Mouse (Mus musculus) left cerebral cortex, postnatal 10 days (tissue): ENCODE measurements around the gene Rnft2. TPM values are rescaled to one million over a fixed set of nuclear protein-coding genes. Genes with fewer than 3 reads are reported as not detected.

Experiments
- DNase-seq, 2 experiments: peaks; one replicate each; pipeline ENCODE4 v3.0.0; 2021 to 2022; ENCODE audit warnings: low spot score in 2 of 2, mixed read lengths in 1 of 2; ENCODE audit errors: extremely low spot score in 1 of 2
- intact Hi-C: fragments of 180-260 bp; cut with DNase I; formaldehyde crosslinking; loops from one replicate; pipeline ENCODE4 v1.15.1; 2025
- total RNA-seq, 2 experiments: library from RNA; stranded (reverse); gene quantifications; 2 replicates each; pipeline ENCODE4 v1.2.3; 2021

The Rnft2 gene
- total RNA-seq, 2 experiments from 2014 or later, result 104 to 105 TPM

DNA sequence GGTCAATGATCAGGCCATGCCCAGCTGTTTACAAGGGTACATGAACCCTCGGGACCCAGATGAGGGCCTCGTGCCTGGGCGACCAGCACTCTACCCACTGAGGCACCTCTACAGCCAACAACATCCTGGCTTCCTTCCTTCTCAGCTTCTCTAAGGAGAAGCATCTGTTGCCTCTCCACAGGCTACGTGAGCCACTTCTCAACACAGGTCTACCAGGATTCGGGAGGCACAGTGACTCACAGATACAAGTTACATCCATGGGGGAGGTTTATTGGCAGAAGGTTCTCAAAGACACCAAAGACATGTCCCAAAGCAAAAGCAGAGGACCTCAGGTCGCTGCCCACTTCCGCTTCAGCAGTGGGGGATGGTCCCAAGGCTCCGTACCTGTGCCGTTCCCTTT lies 54.4 kb downstream of the Rnft2 start:
- intact Hi-C loops, result no loop called here
- no peak for DNase-seq

DNA sequence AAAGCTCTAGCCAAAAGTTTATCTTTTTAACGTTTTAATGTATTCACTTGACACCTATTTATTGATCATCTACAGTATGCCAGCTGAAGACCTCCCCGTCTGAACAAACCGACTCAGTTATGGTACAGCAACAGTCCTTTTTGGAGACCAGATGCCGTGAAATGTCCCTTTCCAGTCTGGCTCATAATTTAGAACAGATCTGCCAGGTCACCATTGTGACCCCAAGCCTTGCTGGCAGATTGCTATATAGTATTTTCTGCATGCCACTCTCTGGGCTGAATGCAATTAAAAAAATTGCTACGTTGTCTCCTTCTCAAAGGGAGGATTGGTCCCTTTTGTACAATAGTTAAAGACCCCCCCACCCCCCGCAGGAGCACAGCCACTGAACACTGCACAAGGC lies 56.6 kb downstream of the Rnft2 start:
- DNase-seq, result no peak
- intact Hi-C loops, result no loop called here

DNA sequence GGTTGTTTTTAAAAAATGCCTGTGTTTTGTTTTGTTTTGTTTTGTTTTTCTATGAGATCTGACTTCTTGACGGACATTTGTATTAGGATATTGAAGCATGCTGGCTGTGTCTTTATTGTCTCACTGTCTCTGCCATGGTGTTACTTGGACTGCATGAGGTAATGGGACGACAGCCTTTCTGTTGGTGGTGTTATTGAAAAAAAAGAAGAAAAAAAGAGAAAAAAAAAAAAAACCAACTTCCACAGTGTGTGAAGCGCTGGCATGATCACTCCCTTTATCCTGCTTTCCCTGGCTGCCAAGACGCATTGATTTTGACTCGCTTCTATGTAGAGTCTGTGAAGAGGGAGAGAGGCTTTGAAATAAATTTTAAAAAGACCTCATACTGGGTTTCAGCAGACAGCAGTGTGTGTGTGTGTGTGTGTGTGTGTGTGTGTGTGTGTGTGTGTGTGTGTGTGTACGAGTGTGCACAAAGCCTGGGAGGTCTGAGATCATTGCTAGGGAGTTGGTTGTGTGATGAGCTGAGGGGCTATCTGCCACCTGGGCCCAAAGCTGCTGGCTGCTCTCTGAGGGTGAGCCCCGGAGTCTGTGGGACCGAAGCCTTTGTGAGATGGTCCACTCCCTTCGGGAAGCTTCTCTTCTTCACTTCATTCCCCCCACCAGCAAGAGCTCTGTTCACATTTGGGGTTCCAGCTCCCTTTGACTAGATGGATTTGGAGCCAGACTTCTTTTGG lies 57.8 kb downstream of the Rnft2 start:
- no peak for DNase-seq
- intact Hi-C loops, result no loop called here

DNA sequence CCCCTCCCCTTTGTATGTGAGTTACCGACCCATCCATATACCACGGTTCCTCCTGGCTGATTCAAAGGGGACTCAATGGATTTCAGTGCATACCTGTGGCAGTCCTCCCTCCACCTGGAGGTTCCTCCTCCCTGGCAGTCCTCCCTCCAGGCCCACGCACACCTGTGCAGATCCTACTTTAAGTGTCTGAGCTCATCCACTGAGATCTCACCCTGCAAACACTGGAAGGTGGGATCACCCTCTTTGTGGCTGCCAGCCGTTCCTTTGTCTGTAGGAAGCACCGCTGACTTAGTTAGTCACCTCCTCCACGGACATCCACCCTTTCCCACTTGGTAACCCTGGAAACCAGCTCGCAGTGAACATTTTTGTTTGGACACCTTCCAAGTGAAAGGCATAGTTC lies 67.3 kb downstream of the Rnft2 start:
- intact Hi-C loops, result no loop called here
- no peak for DNase-seq

DNA sequence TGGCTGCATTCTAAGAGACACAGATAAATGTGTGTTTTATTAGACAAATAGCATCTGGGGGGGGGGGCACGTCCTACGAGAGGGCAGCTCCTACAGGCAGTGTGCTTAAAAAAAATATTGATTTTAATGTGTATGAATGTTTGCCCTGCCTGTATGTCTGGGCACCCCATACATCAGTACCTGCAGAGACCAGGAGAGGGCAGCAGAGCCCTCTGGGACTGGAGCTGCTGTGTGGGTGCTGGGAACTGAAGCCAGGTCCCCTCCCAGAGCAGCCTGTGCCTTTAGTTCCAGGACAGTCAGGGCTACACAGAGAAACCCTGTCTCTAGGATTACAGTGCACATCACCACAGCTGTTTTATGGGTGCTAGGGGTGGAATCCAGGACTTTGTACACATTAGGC lies 69.8 kb downstream of the Rnft2 start:
- intact Hi-C loops, result no loop called here
- DNase-seq, result no peak

DNA sequence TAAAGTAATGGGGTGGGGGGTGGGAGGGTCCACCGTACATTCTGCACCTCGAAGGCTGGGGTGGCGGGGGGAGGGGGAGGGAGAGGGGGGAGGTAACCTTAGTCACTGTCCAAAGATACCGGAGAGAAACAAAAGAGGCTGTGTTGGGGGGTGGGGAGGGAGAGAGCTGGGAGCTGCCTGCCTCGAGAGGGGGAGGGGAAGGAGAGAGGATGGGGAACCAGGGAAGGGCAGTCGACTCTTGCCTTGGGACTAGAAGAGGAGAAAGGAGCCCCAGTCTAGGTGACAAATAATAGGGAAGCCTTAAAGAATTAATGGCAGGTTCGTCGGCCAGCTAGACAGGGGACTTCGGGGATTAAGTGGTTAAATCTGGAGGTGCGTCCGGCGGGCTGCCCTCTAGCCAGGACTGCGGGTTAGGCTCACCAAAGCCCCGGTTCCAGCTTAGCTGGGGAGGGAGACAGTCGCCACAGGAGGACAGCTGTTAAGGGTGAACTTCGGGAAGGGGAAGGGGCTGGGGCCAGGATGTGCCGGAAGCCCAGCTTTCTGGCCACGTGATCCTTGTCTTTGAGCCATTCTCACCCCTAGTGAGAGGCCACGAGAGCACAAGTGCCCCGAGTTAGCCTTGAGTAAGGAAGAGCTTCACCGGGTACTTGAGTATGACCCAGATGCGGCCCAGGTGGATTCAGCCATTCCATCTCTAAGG lies 70.5 kb downstream of the Rnft2 start:
- intact Hi-C loops, result loop anchor here (5.0 kb wide), 1 partner anchor 73 kb away; the partner anchor contains the start of genes 2410131K14Rik and Rnft2
- no peak for DNase-seq

DNA sequence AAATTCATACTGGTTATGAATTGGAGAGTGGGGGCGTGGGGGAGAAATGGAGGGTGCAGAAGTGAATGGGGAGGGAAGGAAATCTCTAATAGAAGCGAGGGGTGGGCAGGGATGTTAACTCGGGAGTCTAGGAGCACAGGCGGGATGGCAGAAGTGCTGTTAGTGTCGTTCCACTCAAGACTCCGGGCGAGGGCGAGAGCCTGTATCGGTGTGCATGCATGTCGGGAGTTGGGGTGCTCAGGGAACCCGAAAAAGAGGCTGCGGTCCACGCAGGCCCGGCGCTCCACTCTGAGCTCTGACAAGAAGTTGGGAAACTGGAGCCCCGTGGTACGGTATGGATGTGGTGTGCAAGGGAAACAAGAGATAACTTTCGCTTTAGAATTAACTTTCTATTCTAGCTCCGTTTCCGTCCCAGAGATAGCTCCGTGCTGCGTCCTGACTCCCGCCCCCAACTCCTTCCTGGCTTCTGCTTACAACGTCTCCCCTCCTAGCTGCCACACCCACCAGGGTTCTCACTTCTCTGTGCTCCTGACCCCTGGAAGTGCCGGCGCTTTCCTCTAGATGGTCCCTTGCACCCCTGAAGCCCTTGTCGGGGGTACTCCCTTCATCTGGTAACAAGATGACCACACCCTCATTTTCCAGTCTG lies 72.7 kb downstream of the Rnft2 start:
- DNase-seq, result no peak
- intact Hi-C loops, result loop anchor here (5.0 kb wide), 1 partner anchor 75 kb away; the partner anchor contains the start of genes 2410131K14Rik and Rnft2

DNA sequence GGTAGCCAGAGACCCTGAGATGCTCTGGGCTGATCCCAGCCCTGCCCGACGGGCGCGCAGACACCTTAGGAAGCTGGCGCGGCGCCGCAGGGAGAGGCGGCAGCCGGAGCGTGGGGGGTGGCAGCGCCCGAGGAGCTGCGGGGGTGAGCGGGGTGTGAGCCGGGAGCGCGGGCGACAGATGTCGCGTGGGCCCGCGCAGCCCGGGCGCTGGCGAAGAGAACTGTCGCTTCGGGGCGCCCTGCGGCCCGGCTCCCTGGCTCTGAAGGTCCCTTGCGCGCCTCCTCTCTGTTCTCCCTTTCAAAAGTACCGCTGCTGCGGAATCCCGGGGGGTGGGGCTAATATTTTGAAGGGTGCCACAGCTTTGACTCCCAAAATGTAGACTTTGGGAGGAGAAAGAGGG lies 73.3 kb downstream of the Rnft2 start:
- intact Hi-C loops, result loop anchor here (5.0 kb wide), 1 partner anchor 76 kb away; the partner anchor contains the start of genes 2410131K14Rik and Rnft2
- DNase-seq, result peak in 1 of 2 experiments; percentile 74

DNA sequence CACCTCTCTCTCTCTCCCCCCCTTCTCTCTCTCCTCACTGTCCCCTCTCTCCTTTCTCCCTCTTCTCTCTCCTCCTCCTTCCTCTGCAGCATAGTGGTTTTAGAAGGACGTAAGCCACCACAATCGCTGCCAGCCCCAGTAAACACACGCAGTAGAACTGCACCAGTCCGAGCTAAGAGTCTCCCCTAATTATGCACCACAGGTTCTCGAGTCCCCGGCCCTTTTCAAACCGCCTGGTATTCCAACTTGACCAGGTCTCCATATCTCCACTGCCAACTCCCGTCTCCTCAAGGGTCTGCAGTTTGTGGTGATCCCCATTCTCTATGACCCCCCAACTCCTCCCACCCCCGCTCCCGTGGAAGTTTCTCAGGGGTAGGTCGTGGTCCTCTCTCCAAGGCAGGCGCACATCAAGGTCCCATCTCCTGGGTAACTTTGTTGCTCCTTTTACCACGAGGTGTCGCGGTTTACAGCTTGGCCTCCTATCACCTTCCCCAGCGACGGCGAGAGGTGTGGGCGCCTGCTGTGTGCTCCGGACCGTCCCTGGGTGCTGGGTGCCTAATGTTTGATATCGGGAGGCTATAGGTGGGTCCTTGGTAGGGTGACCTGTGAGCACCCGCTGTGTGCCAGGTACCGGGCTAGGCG lies 73.9 kb downstream of the Rnft2 start:
- intact Hi-C loops, result loop anchor here (5.0 kb wide), 1 partner anchor 76 kb away; the partner anchor contains the start of genes 2410131K14Rik and Rnft2
- no peak for DNase-seq

DNA sequence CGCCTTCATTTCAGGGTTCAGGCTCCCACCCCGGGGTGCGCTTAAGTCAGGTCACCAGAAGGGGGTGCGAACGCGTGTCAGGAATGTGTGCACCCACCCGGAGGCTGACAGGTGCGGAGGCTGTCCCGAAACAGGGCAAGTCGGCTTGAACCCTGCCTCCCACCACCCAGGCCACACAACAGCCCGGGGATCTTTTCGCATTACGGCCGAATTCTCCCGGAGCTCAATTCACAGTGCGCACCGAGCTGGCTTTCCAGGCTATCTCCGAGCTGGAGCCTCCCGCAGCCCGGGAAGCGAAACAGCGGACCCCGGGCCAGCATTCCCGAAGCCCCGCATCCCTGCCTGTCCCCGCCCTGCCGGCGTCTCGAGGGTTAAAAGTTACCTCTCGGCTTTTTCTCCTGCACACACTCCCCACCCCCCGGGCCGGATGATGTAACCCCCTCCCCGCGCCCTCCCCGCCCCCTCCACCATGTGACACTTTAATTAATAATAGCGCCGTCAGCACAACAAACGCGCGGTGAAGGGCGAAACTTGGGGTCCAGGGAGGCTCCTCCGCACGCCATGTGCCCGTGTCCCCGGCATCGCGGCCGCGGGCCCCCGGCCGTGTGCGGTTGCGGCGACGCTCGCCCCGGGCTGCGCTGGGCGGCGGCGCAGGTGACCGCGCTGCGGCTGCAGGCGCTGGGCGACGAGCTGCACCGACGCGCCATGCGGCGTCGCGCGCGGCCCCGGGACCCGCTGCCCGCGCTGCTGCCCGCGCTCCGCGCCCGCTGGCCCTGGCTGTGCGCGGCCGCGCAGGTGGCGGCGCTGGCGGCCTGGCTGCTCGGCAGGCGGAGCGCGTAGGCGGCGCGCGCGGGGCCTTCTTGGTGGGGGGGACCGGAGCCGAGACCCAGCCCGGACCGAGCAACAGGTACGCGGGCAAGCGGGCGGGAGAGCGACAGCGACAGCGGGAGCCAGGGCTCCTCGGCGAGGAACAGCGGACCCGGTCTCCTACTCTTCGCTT lies 75.4 kb downstream of the Rnft2 start:
- intact Hi-C loops, result loop anchor here (5.0 to 10.0 kb wide), 3 partner anchors 52 to 155 kb away; partner anchors contain the start of genes 2410131K14Rik and Rnft2
- peak in 1 of 2 experiments; percentile 70 for DNase-seq

DNA sequence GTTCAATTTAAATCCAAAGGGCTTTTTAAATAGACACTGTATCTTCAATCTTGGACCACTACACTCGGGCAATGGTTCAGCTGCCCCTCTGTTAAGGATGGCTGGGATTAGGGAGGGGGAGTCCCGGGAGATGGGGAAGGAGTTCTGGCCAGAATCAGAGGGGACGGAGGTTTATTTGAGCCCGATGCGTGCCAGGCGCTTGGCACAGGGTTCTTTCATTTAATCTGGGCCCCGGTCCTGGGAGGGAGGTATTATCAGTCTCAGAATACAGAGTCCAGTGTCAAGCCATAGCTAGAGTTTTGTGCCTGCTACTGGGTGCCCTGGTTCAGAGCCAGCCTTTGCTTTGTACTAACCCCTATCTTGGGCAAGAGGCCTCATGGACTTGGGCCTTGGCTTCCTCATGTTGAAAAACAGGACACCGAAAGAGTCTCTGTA lies 77.3 kb downstream of the Rnft2 start:
- intact Hi-C loops, result loop anchor here (5.0 to 10.0 kb wide), 2 partner anchors 50 to 153 kb away; no protein-coding TSS in a partner anchor
- DNase-seq, result peak in 1 of 2 experiments; percentile 65

DNA sequence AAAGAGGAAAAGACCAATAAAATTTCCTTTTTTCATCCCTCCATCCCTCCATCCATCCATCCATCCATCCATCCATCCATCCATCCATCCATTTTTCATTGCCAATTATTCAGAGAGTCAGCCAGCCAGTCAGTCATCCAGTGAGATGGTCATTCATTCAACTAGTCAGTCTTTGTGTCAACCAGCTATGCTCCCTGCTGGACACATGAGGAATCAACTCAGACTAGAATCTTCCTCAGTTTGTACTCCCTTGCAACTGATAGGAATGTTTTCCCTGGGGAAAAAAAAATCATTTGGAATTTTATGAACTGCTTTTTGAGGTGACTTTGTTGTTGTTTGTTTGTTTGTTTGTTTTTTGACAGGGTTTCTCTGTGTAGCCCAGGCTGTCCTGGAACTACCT lies 79.5 kb downstream of the Rnft2 start:
- intact Hi-C loops, result loop anchor here (5.0 to 10.0 kb wide), 2 partner anchors 48 to 151 kb away; no protein-coding TSS in a partner anchor
- DNase-seq, result no peak

DNA sequence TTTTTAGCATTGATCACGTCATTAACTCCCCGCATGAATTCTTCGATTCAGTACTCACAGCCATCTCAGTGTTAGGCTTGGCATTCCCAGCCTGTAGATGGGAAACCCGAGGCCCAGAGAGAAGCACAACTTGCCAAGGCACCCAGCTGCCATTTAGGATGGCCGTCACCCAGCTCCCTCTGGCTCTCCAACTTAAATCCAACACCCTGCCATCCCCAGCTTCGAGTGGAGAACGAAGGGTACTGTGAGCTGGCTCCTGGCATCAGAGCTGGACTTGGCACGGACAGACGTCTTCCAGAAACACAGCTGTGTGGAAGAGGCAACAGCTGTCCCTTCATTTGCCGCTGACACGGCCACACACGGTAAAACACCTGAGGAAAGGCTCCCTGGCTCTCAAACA lies 80.3 kb downstream of the Rnft2 start, which contains the start of gene Hrk:
Hrk (plus strand) TSS at position 68 of the 400 bp plus-strand sequence.
- intact Hi-C loops, result loop anchor here (10.0 kb wide), 1 partner anchor 150 kb away; no protein-coding TSS in a partner anchor

DNA sequence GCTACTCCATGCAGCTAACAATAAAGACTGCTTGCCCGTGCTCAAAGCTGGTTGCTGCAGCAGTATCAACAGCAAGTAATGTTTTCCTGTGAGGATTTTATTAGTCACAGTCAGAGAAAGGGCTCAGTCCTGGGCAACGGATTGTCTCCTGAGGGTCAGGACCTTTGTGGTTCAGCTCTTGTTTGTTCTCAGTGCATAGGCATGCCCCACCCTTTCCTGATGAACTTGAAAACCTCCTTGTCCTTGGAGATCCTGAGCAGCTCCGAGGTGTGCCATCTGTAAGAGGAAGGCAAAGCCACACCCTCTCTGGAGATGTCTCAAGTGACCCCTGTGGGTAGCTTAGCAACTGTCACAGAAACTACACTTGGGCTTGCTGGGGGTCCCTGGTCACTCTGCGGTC lies 84.2 kb downstream of the Rnft2 start:
- intact Hi-C loops, result loop anchor here (10.0 kb wide), 1 partner anchor 146 kb away; no protein-coding TSS in a partner anchor
- DNase-seq, result no peak

More for the DNA sequence above, 80.3 kb downstream of the Rnft2 start, which contains the start of gene Hrk:
- DNase-seq, result peak in 1 of 2 experiments; percentile 46

DNA sequence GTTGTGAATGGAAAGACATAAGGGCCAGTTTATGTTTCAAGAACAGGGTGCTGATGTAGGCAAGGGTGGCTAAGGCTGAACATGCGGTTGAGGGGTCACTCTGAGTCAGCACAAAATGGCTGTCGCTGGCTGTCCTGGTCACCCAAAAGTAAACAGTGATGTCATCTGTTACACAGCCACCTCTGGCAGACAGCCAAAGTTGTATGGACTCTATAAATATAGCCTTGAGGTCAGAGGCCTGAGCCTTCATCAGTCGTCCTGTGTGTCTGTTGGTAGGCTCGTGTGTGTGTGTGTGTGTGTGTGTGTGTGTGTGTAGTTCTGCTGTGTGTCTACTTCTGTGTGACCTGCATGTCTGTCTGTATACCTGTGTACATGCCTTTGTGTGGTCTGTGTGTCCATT lies 87.9 kb downstream of the Rnft2 start:
- intact Hi-C loops, result no loop called here
- no peak for DNase-seq

DNA sequence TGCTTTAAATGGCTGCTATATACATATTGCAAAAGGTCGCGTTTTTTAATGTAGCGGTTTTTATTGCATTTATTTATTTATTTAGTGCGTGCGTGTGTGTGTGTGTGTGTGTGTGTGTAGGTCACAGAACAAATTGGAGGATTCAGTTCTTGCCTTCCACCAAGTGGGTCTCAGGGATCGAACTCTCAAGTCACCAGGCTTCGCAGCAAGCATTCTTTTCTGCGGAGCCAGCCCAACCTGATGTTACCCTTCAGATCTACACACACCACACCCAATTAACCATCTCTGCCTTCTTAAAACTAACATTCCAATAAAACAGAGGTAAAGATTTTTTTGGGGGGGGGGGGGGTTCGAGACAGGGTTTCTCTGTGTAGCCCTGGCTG lies 89.4 kb downstream of the Rnft2 start:
- DNase-seq, result no peak
- intact Hi-C loops, result no loop called here

DNA sequence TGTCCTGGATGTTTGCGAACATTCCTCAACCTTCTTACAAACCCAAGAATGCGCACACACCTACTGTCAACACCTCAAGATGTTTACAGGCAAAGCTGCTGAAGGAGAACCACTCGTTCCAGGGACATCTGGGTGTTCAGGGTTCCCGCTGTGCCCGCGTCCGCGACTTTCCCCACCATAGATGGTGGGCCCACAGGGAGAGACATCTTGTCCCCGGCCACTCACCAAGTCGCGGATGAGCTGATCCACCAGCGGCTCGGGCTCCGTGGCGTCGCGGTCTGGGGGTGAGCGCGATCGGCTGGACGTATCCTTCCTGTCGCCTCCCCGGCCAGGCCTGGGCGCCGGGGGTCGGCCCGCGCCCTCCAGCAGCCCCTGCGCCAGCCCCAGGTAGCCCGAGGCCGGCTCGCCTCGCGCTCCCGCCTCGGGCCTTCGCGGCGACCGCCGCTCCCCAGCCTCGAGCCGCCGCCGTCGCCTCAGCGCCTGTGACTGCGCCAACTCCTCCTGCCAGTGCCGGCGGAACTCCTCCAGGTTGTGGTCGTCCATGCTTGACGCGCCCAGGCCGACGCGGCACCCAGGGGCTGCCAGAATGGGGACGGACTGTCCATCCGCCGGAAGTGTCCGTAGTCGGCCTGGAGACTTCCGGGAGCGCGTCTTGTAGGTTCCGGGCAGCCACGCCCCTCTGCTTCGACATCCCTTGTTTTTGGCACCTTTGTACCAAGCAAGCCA lies 89.9 kb downstream of the Rnft2 start, which contains the start of gene Fbxw8:
Fbxw8 (minus strand) TSS at position 626 of the 726 bp plus-strand sequence.
- DNase-seq, result peak; percentile 87 to 93
- intact Hi-C loops, result no loop called here
